Mouse (Mus musculus) embryonic fibroblast, embryonic 13.5 days (primary cell): ENCODE measurements around the gene Gpx5.

Experiments used
- CTCF ChIP-seq: IDR thresholded peaks from 2 replicates; pipeline ENCODE4 v1.5.1; 2011; ENCODE audit warnings: mild to moderate bottlenecking, control low read depth, low read length, moderate library complexity, borderline replicate concordance; ENCODE audit not compliant: insufficient read depth
- POLR2A ChIP-seq: IDR thresholded peaks from 2 replicates; pipeline ENCODE4 v1.6.1; 2011; ENCODE audit warnings: low read depth, mild to moderate bottlenecking, control low read depth, low read length, moderate library complexity

DNA sequence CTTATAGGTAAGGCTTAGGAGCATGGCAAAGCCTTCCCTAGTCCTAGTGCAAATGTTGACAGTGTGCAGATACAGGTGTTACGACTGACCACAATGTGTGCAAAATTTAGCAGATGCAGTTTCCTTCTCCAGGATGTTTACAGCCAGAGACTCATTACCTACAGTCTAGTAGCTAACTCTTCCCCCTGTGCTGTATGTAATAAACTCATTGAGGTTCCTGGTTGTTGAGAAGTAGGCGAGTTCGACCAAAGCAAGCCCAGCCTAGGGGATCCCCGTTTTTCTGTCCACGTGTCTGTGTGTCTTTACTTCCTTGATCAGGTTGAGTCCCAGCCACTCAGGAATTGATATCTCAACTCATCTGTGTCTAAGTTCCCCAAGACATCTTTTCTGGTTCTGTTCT lies 48.4 kb downstream of the Gpx5 start:
- TF ChIP-seq POLR2A (no peak), CTCF (no peak)
